Mouse (Mus musculus) megakaryocyte-erythroid progenitor cell, adult 5 weeks (primary cell): ENCODE measurements around the gene 4933403O08Rik. TPM values are rescaled to one million over a fixed set of nuclear protein-coding genes. Genes with fewer than 3 reads are reported as not detected.

Experiments used
- polyA plus RNA-seq: library from polyadenylated mRNA; stranded (reverse); fragments of >175 nt; gene quantifications from 2 replicates; pipeline ENCODE4 v1.2.3, GENCODE M21; 2012

4933403O08Rik gene
- not detected in 2 replicates for polyA plus RNA-seq

DNA sequence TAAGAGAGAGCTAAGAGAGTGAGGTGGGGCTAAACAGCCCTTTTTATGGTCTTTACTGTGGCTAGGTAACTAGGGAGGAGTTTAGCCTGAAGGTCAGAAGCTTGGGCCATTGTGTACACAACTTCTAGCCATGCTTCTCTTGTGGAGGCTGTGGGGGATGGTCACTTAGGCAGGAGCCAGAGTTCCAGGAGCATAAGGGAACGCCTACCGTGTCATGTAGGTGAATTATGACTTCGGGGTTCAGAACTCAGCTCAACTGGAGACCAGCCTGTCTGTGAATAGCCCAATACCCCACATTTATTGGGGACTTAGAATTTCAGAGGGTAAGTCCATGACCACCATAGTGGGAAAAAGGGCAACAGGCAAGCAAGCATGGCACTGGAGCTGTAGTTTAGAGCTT lies at the start of gene 4933403O08Rik:
4933403O08Rik (plus strand) TSS at position 301 of the 400 bp plus-strand sequence.

Other genes with a start within 250 kb of the 4933403O08Rik start
- not detected in 2 replicates for gene Tex16, start 228.0 kb upstream of the 4933403O08Rik start, polyA plus RNA-seq
- 0.57 and 1.2 TPM in 2 replicates for gene Apool, start 72.3 kb downstream of the 4933403O08Rik start, polyA plus RNA-seq
- gene Satl1, start 167.7 kb downstream of the 4933403O08Rik start, polyA plus RNA-seq: not detected in 2 replicates